Mouse (Mus musculus) hindbrain, embryonic 16.5 days (tissue): ENCODE data around the gene Flna. TPM values are rescaled to one million over a fixed set of nuclear protein-coding genes. Genes with fewer than 3 reads are reported as not detected.

Experiments
- ATAC-seq: fragments of 200-750 bp; cut with Nextera tagmentation; 2 replicates; pipeline ENCODE4 v1.8.0; 2017; ENCODE audit warnings: moderate TSS enrichment, moderate library complexity
- H3K27ac ChIP-seq: fragments of 300-500 bp; sonication (generic); 2 replicates; pipeline ENCODE4 v1.5.1; 2014; ENCODE audit warnings: low read depth, mild to moderate bottlenecking, control low read depth, low read length, moderate library complexity
- H3K27me3 ChIP-seq: fragments of 300-500 bp; sonication (generic); replicated peaks from 2 replicates; pipeline ENCODE4 v1.6.1; 2014; ENCODE audit warnings: low read length; ENCODE audit not compliant: control insufficient read depth, insufficient read depth
- H3K36me3 ChIP-seq: fragments of 300-500 bp; sonication (generic); 2 replicates; pipeline ENCODE4 v1.6.1; 2014; ENCODE audit warnings: mild to moderate bottlenecking, low read length, moderate library complexity, mixed read lengths; ENCODE audit not compliant: control insufficient read depth, insufficient read depth
- H3K4me1 ChIP-seq: fragments of 300-500 bp; sonication (generic); 2 replicates; pipeline ENCODE4 v1.6.1; 2014; ENCODE audit warnings: low read depth, low read length; ENCODE audit not compliant: control insufficient read depth, insufficient read depth
- H3K4me2 ChIP-seq: fragments of 300-500 bp; sonication (generic); 2 replicates; pipeline ENCODE4 v1.6.1; 2014; ENCODE audit warnings: mild to moderate bottlenecking, low read length, control low read depth, moderate library complexity
- H3K4me3 ChIP-seq: fragments of 300-500 bp; sonication (generic); 2 replicates; pipeline ENCODE4 v1.5.1; 2014; ENCODE audit warnings: mild to moderate bottlenecking, low read length, control low read depth, moderate library complexity
- H3K9ac ChIP-seq: fragments of 300-500 bp; sonication (generic); 2 replicates; pipeline ENCODE4 v1.6.1; 2014; ENCODE audit warnings: low read depth, mild to moderate bottlenecking, control low read depth, low read length, moderate library complexity
- H3K9me3 ChIP-seq: fragments of 300-500 bp; sonication (generic); 2 replicates; pipeline ENCODE4 v1.6.1; 2014; ENCODE audit warnings: mild to moderate bottlenecking, low read length, moderate library complexity; ENCODE audit not compliant: control insufficient read depth
- WGBS: fragments of 180-500 bp; shearing (Covaris S2); extraction: QIAGEN DNeasy Blood & Tissue Kit; methylation state at CpG from one replicate; pipeline ENCODE4 v1.1.7; 2014; 5-methylcytosine and 5-hydroxymethylcytosine counted together
- polyA plus RNA-seq: library from polyadenylated mRNA; unstranded; fragments of >200 nt; fragmentation: Nextera tagmentation; extraction: Ambion mirVana; gene quantifications from 2 replicates; pipeline ENCODE4 v1.2.1, GENCODE M21; 2015

Flna gene
- polyA plus RNA-seq, 1 experiment from 2014 or later, result 77.4 TPM

GRCm38 (mm10) chrX:74277916-74278315 is 28.3 kb upstream of the Flna start:
- Histone ChIP-seq H3K27ac (no peak overlapping the region), H3K27me3 (no peaks in the 10 kb centered on the region), H3K36me3 (no peaks in the 10 kb centered on the region), H3K9me3 (no peaks in the 10 kb centered on the region), H3K9ac (no peak overlapping the region), H3K4me3 (no peak overlapping the region), H3K4me1 (no peaks in the 10 kb centered on the region), H3K4me2 (no peak overlapping the region)
- no peak for ATAC-seq
- WGBS, result 77% methylated on average over 8 of the region's 8 CpGs

- Histone ChIP-seq H3K36me3 (no peaks in the 10 kb centered on the region), H3K27ac (no peak overlapping the region), H3K27me3 (no peaks in the 10 kb centered on the region), H3K9ac (no peak overlapping the region), H3K4me2 (no peak overlapping the region), H3K4me1 (peaks cover 2% of the 10 kb centered on the region; the same call in 1 of the 2 replicates), H3K4me3 (no peak overlapping the region), H3K9me3 (no peaks in the 10 kb centered on the region)
- WGBS, result 29% methylated on average over 10 of the region's 10 CpGs
- no peak for ATAC-seq
Measured at GRCm38 (mm10) chrX:74273422-74274322, 24.1 kb upstream of the Flna start.

GRCm38 (mm10) chrX:74270902-74271551 is 21.4 kb upstream of the Flna start:
- 18% methylated on average over 27 of the region's 27 CpGs for WGBS
- no peaks in the 10 kb centered on the region for H3K36me3 ChIP-seq
- ATAC-seq, result no peak
- peak overlapping the region; percentile 67 for H3K9ac ChIP-seq
- peak overlapping the region; percentile 52 for H3K4me3 ChIP-seq
- H3K4me2 ChIP-seq, result peak overlapping the region; percentile 61
- no peaks in the 10 kb centered on the region for H3K9me3 ChIP-seq
- H3K27me3 ChIP-seq, result no peaks in the 10 kb centered on the region
- H3K27ac ChIP-seq, result peak overlapping the region; percentile 29; the same call in 1 of the 2 replicates
- H3K4me1 ChIP-seq, result peaks cover 2% of the 10 kb centered on the region; the same call in 1 of the 2 replicates

GRCm38 (mm10) chrX:74270062-74270901 is 20.7 kb upstream of the Flna start, which contains the start of gene Rpl10:
Rpl10 (plus strand) TSS chrX:74270812.
- no peaks in the 10 kb centered on the region for H3K9me3 ChIP-seq
- peaks cover 2% of the 10 kb centered on the region; the same call in 1 of the 2 replicates for H3K4me1 ChIP-seq
- peak; percentile 96 for ATAC-seq
- WGBS, result 14% methylated on average over 42 of the region's 42 CpGs
- peak within 1 kb of the TSS; percentile 94 for H3K27ac ChIP-seq
- H3K4me3 ChIP-seq, result peak within 1 kb of the TSS; percentile 52
- H3K36me3 ChIP-seq, result no peaks in the 10 kb centered on the region
- peak within 1 kb of the TSS; percentile 61 for H3K4me2 ChIP-seq
- H3K9ac ChIP-seq, result peak within 1 kb of the TSS; percentile 67
- H3K27me3 ChIP-seq, result no peaks in the 10 kb centered on the region

- ATAC-seq, result peak; percentile 21
- Histone ChIP-seq H3K27me3 (no peaks in the 10 kb centered on the region), H3K4me3 (peak overlapping the region; percentile 44), H3K27ac (peak overlapping the region; percentile 94), H3K36me3 (no peaks in the 10 kb centered on the region), H3K9me3 (no peaks in the 10 kb centered on the region), H3K9ac (peak overlapping the region; percentile 64), H3K4me1 (peaks cover 2% of the 10 kb centered on the region; the same call in 1 of the 2 replicates), H3K4me2 (peak overlapping the region; percentile 60)
- WGBS, result 15% methylated on average over 3 of the region's 3 CpGs
Measured at GRCm38 (mm10) chrX:74269736-74270061, 20.1 kb upstream of the Flna start.

GRCm38 (mm10) chrX:74257746-74258145 is 8.1 kb upstream of the Flna start:
- H3K9ac ChIP-seq, result no peak overlapping the region
- no peak overlapping the region for H3K27ac ChIP-seq
- peaks cover 2% of the 10 kb centered on the region; the same call in 1 of the 2 replicates for H3K36me3 ChIP-seq
- no peak overlapping the region for H3K4me2 ChIP-seq
- no peak for ATAC-seq
- no peak overlapping the region for H3K4me3 ChIP-seq
- peaks cover 6% of the 10 kb centered on the region; the same call in 1 of the 2 replicates for H3K4me1 ChIP-seq
- no peaks in the 10 kb centered on the region for H3K27me3 ChIP-seq
- 94% methylated on average over 3 of the region's 3 CpGs for WGBS
- H3K9me3 ChIP-seq, result no peaks in the 10 kb centered on the region

- Histone ChIP-seq H3K27me3 (no peaks in the 10 kb centered on the region), H3K4me2 (peak overlapping the region; percentile 77), H3K4me3 (peak overlapping the region; percentile 57), H3K9me3 (no peaks in the 10 kb centered on the region), H3K27ac (peak overlapping the region; percentile 85), H3K36me3 (peaks cover 2% of the 10 kb centered on the region; the same call in 1 of the 2 replicates), H3K4me1 (peaks cover 6% of the 10 kb centered on the region; the same call in 1 of the 2 replicates), H3K9ac (peak overlapping the region; percentile 71)
- ATAC-seq, result peak; percentile 72
- WGBS, result 21% methylated on average over 27 of the region's 31 CpGs
Measured at GRCm38 (mm10) chrX:74254888-74255565, 5.4 kb upstream of the Flna start.

GRCm38 (mm10) chrX:74254153-74254887 is 4.7 kb upstream of the Flna start, which contains the start of gene Emd:
Emd (plus strand) TSS chrX:74254687.
- Histone ChIP-seq H3K9me3 (no peaks in the 10 kb centered on the region), H3K27me3 (no peaks in the 10 kb centered on the region), H3K4me2 (peak within 1 kb of the TSS; percentile 77), H3K36me3 (peaks cover 2% of the 10 kb centered on the region; the same call in 1 of the 2 replicates), H3K4me3 (peak within 1 kb of the TSS; percentile 57), H3K4me1 (peaks cover 6% of the 10 kb centered on the region; the same call in 1 of the 2 replicates), H3K27ac (peak within 1 kb of the TSS; percentile 85), H3K9ac (peak within 1 kb of the TSS; percentile 71)
- WGBS, result 32% methylated on average over 38 of the region's 39 CpGs
- ATAC-seq, result peak; percentile 97
